8 mouse cellular contexts compared by ENCODE assay signal in genomic region chr17:29008326-29008650, GRCm38 (mm10). TPM values are rescaled to one million over a fixed set of nuclear protein-coding genes. Genes with fewer than 3 reads are reported as not detected.
A peak's percentile ranks its signal among the peaks of the same experiment; 100 is the strongest.
DNase-seq lines count a peak whose midpoint lies in the region; ATAC-seq and TF ChIP-seq lines count a peak whose summit lies in the region.

No protein-coding gene starts in this region.

- no peaks in the 10 kb centered on the region for H3K27me3 ChIP-seq in thymus, adult 2 months (ENCODE audit: control insufficient read depth, insufficient read depth, low read length)
- no peaks in the 10 kb centered on the region for H3K27me3 ChIP-seq in liver, embryonic 13.5 days

- TF ChIP-seq POLR2A in thymus, adult 2 months (IDR thresholded peaks at IDR 0.05; ENCODE audit: control insufficient read depth, extremely low read depth, insufficient read depth, low read length, poor library complexity), result no peak

- no peak for DNase-seq in gastrocnemius, adult 2 months
- no peak for DNase-seq in gastrocnemius, postnatal 4 days (ENCODE audit: low spot score in 2 of 2)
- DNase-seq in thymus, adult 2 months, result no peak
- no peak for DNase-seq in thymus, postnatal 4 days
- no peak for DNase-seq in liver, embryonic 13.5 days
- no peak for DNase-seq in ovary, adult 18-20 months (ENCODE audit: low spot score)
- DNase-seq in gastrocnemius, adult 8-10 months (ENCODE audit: low spot score in 2 of 2), result no peak
- DNase-seq in kidney, postnatal 4 days, result no peak

- H3K27ac ChIP-seq in gastrocnemius, adult 2 months, result peak overlapping the region; percentile 99
- H3K27ac ChIP-seq in thymus, adult 2 months (ENCODE audit: control insufficient read depth, insufficient read depth, low read length), result peak overlapping the region; percentile 76
- H3K27ac ChIP-seq in liver, embryonic 13.5 days, result peak overlapping the region; percentile 92

- peaks cover 17% of the 10 kb centered on the region for H3K4me1 ChIP-seq in thymus, adult 2 months (replicated peaks; ENCODE audit: control insufficient read depth, insufficient read depth, low read length)
- peaks cover 40% of the 10 kb centered on the region for H3K4me1 ChIP-seq in liver, embryonic 13.5 days (replicated peaks)

- WGBS in thymus, adult 2 months, result 22% methylated on average over 8 of the region's 8 CpGs
- 25% methylated on average over 8 of the region's 8 CpGs for WGBS in liver, embryonic 13.5 days (ENCODE audit: insufficient replicate concordance)

- TF ChIP-seq CTCF in gastrocnemius, adult 2 months (IDR thresholded peaks at IDR 0.05), result no peak
- TF ChIP-seq CTCF in thymus, adult 2 months (IDR thresholded peaks at IDR 0.05; ENCODE audit: borderline replicate concordance, control insufficient read depth, extremely low read depth, insufficient read depth, low read length, poor library complexity), result no peak

- H3K9me3 ChIP-seq in liver, embryonic 13.5 days (replicated peaks), result no peaks in the 10 kb centered on the region

- H3K36me3 ChIP-seq in thymus, adult 2 months (ENCODE audit: control insufficient read depth, insufficient read depth, low read length), result no peaks in the 10 kb centered on the region
- no peaks in the 10 kb centered on the region for H3K36me3 ChIP-seq in liver, embryonic 13.5 days

- peak overlapping the region; percentile 96 for H3K9ac ChIP-seq in liver, embryonic 13.5 days

- ATAC-seq in liver, embryonic 13.5 days (ENCODE audit: low read depth), result no peak

- H3K4me3 ChIP-seq in gastrocnemius, adult 2 months, result peak overlapping the region; percentile 89
- peak overlapping the region; percentile 97; the same call in 1 of the 2 replicates for H3K4me3 ChIP-seq in thymus, adult 2 months (ENCODE audit: control insufficient read depth, insufficient read depth, low read length)
- H3K4me3 ChIP-seq in liver, embryonic 13.5 days (replicated peaks), result peak overlapping the region; percentile 97

- intact Hi-C loops in gastrocnemius, adult 2 months (cut with DNase I), result loop anchor here (5.0 kb wide), 1 partner anchor 51 kb away; no protein-coding TSS in a partner anchor

- peak overlapping the region; percentile 98 for H3K4me2 ChIP-seq in liver, embryonic 13.5 days

RNA-seq across cellular contexts. Expression of gene Stk38, which starts 0.5 kb away (rescaled TPM):
- total RNA-seq in gastrocnemius, adult 2 months (2021), result 10 to 100 TPM; 26.9 to 29.2 TPM
- total RNA-seq in gastrocnemius, postnatal 4 days (2021), result 10 to 100 TPM; 60.3 to 66.7 TPM
- polyA plus RNA-seq in thymus, adult 2 months (2012; rRNA removed), result 196 TPM in 2 replicates
- 38.4 and 44.6 TPM in 2 replicates for polyA plus RNA-seq in liver, embryonic 13.5 days (2015; fragmentation: Nextera tagmentation; extraction: Ambion mirVana)
- 10 to 100 TPM; 19.5 to 22.5 (median 19.8) TPM for total RNA-seq in gastrocnemius, adult 8-10 months (2022)

RNA-seq across cellular contexts. Expression of gene Srsf3, which starts 24.1 kb away (rescaled TPM):
- total RNA-seq in gastrocnemius, adult 2 months (2021), result 10 to 100 TPM; 38.8 to 55.6 TPM
- total RNA-seq in gastrocnemius, postnatal 4 days (2021), result 100 to 1,000 TPM; 129 TPM
- 544 TPM in 2 replicates for polyA plus RNA-seq in thymus, adult 2 months (2012; rRNA removed)
- polyA plus RNA-seq in liver, embryonic 13.5 days (2015; fragmentation: Nextera tagmentation; extraction: Ambion mirVana), result 320 and 398 TPM in 2 replicates
- 10 to 100 TPM; 29.4 to 43.1 (median 37.1) TPM for total RNA-seq in gastrocnemius, adult 8-10 months (2022)

RNA-seq across cellular contexts. Expression of gene Kctd20, which starts 56.5 kb away (rescaled TPM):
- total RNA-seq in gastrocnemius, adult 2 months (2021), result 10 to 100 TPM; 33.4 to 39.8 TPM
- 10 to 100 TPM; 60.7 to 64.6 TPM for total RNA-seq in gastrocnemius, postnatal 4 days (2021)
- polyA plus RNA-seq in thymus, adult 2 months (2012; rRNA removed), result 60.8 and 80.1 TPM in 2 replicates
- polyA plus RNA-seq in liver, embryonic 13.5 days (2015; fragmentation: Nextera tagmentation; extraction: Ambion mirVana), result 65.8 and 78.6 TPM in 2 replicates
- total RNA-seq in gastrocnemius, adult 8-10 months (2022), result 10 to 100 TPM; 27.0 to 38.6 (median 28.7) TPM
